Mouse (Mus musculus): ENCODE measurements at regions not wholly inside any gene's neighbourhood (a gene's known extent, or its start where the extent isn't known, plus 50 kb on each side); places are given as distances from the start of the nearest gene placed in this dataset.
"Not testable (repeated sequence)": the region's sequence is repeated elsewhere in the genome, so short reads cannot be mapped to it uniquely, and the experiment has no call there.

- Histone ChIP-seq H3K4me3 (ENCODE audit: low read depth, low read length) (no peak overlapping the region), H3K4me2 (replicated peaks; ENCODE audit: low read depth, low read length) (no peak overlapping the region), H3K27ac (ENCODE audit: low read depth, low read length) (no peak overlapping the region), H3K4me1 (replicated peaks; ENCODE audit: control insufficient read depth, insufficient read depth, low read length) (no peaks in the 10 kb centered on the region), H3K9ac (ENCODE audit: low read depth, low read length) (no peak overlapping the region), H3K27me3 (ENCODE audit: control insufficient read depth, insufficient read depth, low read length) (no peaks in the 10 kb centered on the region), H3K36me3 (ENCODE audit: control insufficient read depth, insufficient read depth, low read length) (no peaks in the 10 kb centered on the region), H3K9me3 (ENCODE audit: control insufficient read depth, low read length) (no peaks in the 10 kb centered on the region)
- DNase-seq (ENCODE audit: low spot score), result no peak
- WGBS, result 73% methylated on average over 8 of the region's 8 CpGs
- no peak for ATAC-seq (ENCODE audit: low FRiP score)
These were observed 60.3 kb upstream of the Akap13 start for GRCm38 (mm10) chr7:75394866-75395580.

GRCm38 (mm10) chr7:75397559-75397958, 57.8 kb upstream of the Akap13 start:
- no peak overlapping the region for H3K9ac ChIP-seq (ENCODE audit: low read depth, low read length)
- DNase-seq (ENCODE audit: low spot score), result no peak
- no peak overlapping the region for H3K27ac ChIP-seq (ENCODE audit: low read depth, low read length)
- H3K27me3 ChIP-seq (ENCODE audit: control insufficient read depth, insufficient read depth, low read length), result no peaks in the 10 kb centered on the region
- H3K4me3 ChIP-seq (ENCODE audit: low read depth, low read length), result no peak overlapping the region
- H3K4me2 ChIP-seq (replicated peaks; ENCODE audit: low read depth, low read length), result no peak overlapping the region
- no peaks in the 10 kb centered on the region for H3K36me3 ChIP-seq (ENCODE audit: control insufficient read depth, insufficient read depth, low read length)
- WGBS, result 32% methylated on average over 7 of the region's 7 CpGs
- no peaks in the 10 kb centered on the region for H3K9me3 ChIP-seq (ENCODE audit: control insufficient read depth, low read length)
- no peak for ATAC-seq (ENCODE audit: low FRiP score)
- no peaks in the 10 kb centered on the region for H3K4me1 ChIP-seq (replicated peaks; ENCODE audit: control insufficient read depth, insufficient read depth, low read length)

GRCm38 (mm10) chr7:75398480-75398879, 56.9 kb upstream of the Akap13 start:
- not testable (repeated sequence) for H3K4me1 ChIP-seq (replicated peaks; ENCODE audit: control insufficient read depth, insufficient read depth, low read length)

GRCm38 (mm10) chr7:75398904-75399724, 56.2 kb upstream of the Akap13 start:
- H3K27ac ChIP-seq (ENCODE audit: low read depth, low read length), result no peak overlapping the region
- 56% methylated on average over 7 of the region's 7 CpGs for WGBS
- no peaks in the 10 kb centered on the region for H3K27me3 ChIP-seq (ENCODE audit: control insufficient read depth, insufficient read depth, low read length)
- peak; percentile 57; the same call in 1 of the 2 replicates for ATAC-seq (ENCODE audit: low FRiP score)
- no peaks in the 10 kb centered on the region for H3K36me3 ChIP-seq (ENCODE audit: control insufficient read depth, insufficient read depth, low read length)
- H3K4me1 ChIP-seq (replicated peaks; ENCODE audit: control insufficient read depth, insufficient read depth, low read length), result no peaks in the 10 kb centered on the region
- H3K4me3 ChIP-seq (ENCODE audit: low read depth, low read length), result no peak overlapping the region
- no peak overlapping the region for H3K4me2 ChIP-seq (replicated peaks; ENCODE audit: low read depth, low read length)
- no peak overlapping the region for H3K9ac ChIP-seq (ENCODE audit: low read depth, low read length)
- H3K9me3 ChIP-seq (ENCODE audit: control insufficient read depth, low read length), result no peaks in the 10 kb centered on the region
- peak; percentile 64 for DNase-seq (ENCODE audit: low spot score)

More at GRCm38 (mm10) chr7:75398480-75398879, 56.9 kb upstream of the Akap13 start:
- not testable (repeated sequence) for H3K9me3 ChIP-seq (ENCODE audit: control insufficient read depth, low read length); ATAC-seq (ENCODE audit: low FRiP score); H3K27ac ChIP-seq (ENCODE audit: low read depth, low read length); H3K9ac ChIP-seq (ENCODE audit: low read depth, low read length); H3K4me2 ChIP-seq (replicated peaks; ENCODE audit: low read depth, low read length); H3K27me3 ChIP-seq (ENCODE audit: control insufficient read depth, insufficient read depth, low read length); H3K4me3 ChIP-seq (ENCODE audit: low read depth, low read length); DNase-seq (ENCODE audit: low spot score); H3K36me3 ChIP-seq (ENCODE audit: control insufficient read depth, insufficient read depth, low read length)
- 92% methylated on average over 2 of the region's 2 CpGs for WGBS

- H3K9me3 ChIP-seq (ENCODE audit: control insufficient read depth, low read length), result no peaks in the 10 kb centered on the region
- 86% methylated on average over 2 of the region's 2 CpGs for WGBS
- H3K4me3 ChIP-seq (ENCODE audit: low read depth, low read length), result no peak overlapping the region
- no peak overlapping the region for H3K9ac ChIP-seq (ENCODE audit: low read depth, low read length)
- no peaks in the 10 kb centered on the region for H3K27me3 ChIP-seq (ENCODE audit: control insufficient read depth, insufficient read depth, low read length)
- no peak overlapping the region for H3K27ac ChIP-seq (ENCODE audit: low read depth, low read length)
- no peak overlapping the region for H3K4me2 ChIP-seq (replicated peaks; ENCODE audit: low read depth, low read length)
- no peaks in the 10 kb centered on the region for H3K4me1 ChIP-seq (replicated peaks; ENCODE audit: control insufficient read depth, insufficient read depth, low read length)
- H3K36me3 ChIP-seq (ENCODE audit: control insufficient read depth, insufficient read depth, low read length), result no peaks in the 10 kb centered on the region
- no peak for ATAC-seq (ENCODE audit: low FRiP score)
- no peak for DNase-seq (ENCODE audit: low spot score)
These were observed 54.9 kb upstream of the Akap13 start for GRCm38 (mm10) chr7:75400471-75400870.

- DNase-seq (ENCODE audit: low spot score), result no peak
- no peak overlapping the region for H3K9ac ChIP-seq (ENCODE audit: low read depth, low read length)
These were observed 50.4 kb upstream of the Akap13 start for GRCm38 (mm10) chr7:75404955-75405354.

More at GRCm38 (mm10) chr7:75404955-75405354, 50.4 kb upstream of the Akap13 start:
- H3K27me3 ChIP-seq (ENCODE audit: control insufficient read depth, insufficient read depth, low read length), result no peaks in the 10 kb centered on the region
- H3K27ac ChIP-seq (ENCODE audit: low read depth, low read length), result no peak overlapping the region
- H3K4me3 ChIP-seq (ENCODE audit: low read depth, low read length), result no peak overlapping the region
- no peak overlapping the region for H3K4me2 ChIP-seq (replicated peaks; ENCODE audit: low read depth, low read length)
- 83% methylated on average over 3 of the region's 3 CpGs for WGBS
- ATAC-seq (ENCODE audit: low FRiP score), result no peak
- H3K4me1 ChIP-seq (replicated peaks; ENCODE audit: control insufficient read depth, insufficient read depth, low read length), result no peaks in the 10 kb centered on the region
- no peaks in the 10 kb centered on the region for H3K36me3 ChIP-seq (ENCODE audit: control insufficient read depth, insufficient read depth, low read length)
- no peaks in the 10 kb centered on the region for H3K9me3 ChIP-seq (ENCODE audit: control insufficient read depth, low read length)
